Mouse (Mus musculus): ENCODE measurements around the gene Gm10330. TPM values are rescaled to one million over a fixed set of nuclear protein-coding genes. Genes with fewer than 3 reads are reported as not detected.
"Not testable (repeated sequence)": the region's sequence is repeated elsewhere in the genome, so short reads cannot be mapped to it uniquely, and the experiment has no call there.

The Gm10330 gene
- total RNA-seq (2021), result not detected
- long read RNA-seq, experiment 1, result 0 reads
- long read RNA-seq, experiment 2, result 0 reads

DNA sequence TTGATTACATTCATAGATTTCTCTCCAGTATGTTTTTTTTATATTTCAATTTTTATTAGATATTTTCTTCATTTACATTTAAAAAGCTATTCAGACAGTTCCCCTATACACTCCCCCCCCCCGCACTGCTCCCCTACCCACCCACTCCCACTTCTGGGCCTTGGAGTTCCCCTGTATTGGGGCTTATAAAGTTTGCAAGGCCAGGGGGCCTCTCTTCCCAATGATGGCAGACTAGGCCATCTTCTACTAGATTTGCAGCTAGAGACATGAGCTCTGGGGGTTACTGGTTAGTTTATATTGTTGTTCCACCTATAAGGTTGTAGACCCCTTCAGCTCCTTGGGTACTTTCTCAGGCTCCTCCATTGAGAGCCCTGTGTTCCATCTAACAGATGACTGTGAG, at the start of gene Gm10330:
Gene Gm10330 (minus strand): TSS at position 101 of the 400 bp plus-strand sequence.
- DNase-seq, result not testable (repeated sequence)

DNA sequence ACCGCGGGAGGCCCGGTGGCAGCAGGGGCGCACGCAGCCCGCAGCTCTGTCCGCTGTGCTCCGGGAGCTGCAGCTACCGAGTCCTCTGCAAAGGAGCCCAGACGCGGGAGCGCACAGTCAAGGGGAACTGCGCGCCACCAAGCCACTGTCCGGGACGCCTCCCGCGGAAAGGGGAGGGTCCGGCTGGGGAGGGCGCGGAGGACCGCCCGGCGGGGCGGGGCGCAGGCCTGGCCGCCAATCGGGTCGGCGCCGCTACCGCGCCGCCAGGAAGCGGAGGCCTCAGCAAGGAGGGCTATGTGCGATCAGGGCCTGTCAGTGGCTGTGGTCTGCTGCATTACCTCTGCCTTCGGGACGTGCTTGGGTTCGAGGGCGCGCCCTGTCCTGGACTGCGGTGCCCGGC, 20.7 kb upstream of the Gm10330 start:
- not testable (repeated sequence) for DNase-seq

DNA sequence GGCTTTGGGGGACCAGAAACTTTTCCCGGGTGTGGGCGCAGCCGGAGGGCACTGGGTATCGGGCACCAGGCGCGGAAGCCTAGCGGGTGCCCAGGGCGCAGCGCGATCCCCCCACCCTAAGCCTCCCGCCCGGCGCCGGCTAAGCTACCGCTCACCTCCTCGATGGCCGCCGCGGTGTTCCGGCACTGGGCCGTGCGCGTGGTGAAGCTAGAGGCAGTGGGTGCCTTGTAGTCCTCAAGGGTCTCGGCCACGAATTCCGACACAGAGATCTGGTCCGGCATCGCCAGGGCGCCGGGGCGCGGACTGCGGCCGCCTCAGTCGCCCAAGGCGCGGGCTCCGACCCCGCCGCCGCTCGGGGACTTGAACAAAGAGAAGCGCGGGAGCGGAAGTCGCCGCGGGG, 20.3 kb upstream of the Gm10330 start:
- DNase-seq, result peak; percentile 2 to 25

All from heart, adult 18-20 months (tissue).